Mouse (Mus musculus) intestine, postnatal 0 days (tissue): Measurements from ENCODE around the gene Cdk6. TPM values are rescaled to one million over a fixed set of nuclear protein-coding genes. Genes with fewer than 3 reads are reported as not detected.

Experiments
- ATAC-seq: fragments of 200-750 bp; cut with Nextera tagmentation; 2 replicates; pipeline ENCODE4 v1.8.0; 2017; ENCODE audit warnings: mild to moderate bottlenecking, moderate TSS enrichment, moderate library complexity
- H3K27ac ChIP-seq: fragments of 300-500 bp; sonication (generic); 2 replicates; pipeline ENCODE4 v1.5.1; 2014; ENCODE audit warnings: mild to moderate bottlenecking, low read depth, low read length, moderate library complexity
- H3K27me3 ChIP-seq: fragments of 300-500 bp; sonication (generic); replicated peaks from 2 replicates; pipeline ENCODE4 v1.6.1; 2014; ENCODE audit warnings: low read length, mixed read lengths; ENCODE audit not compliant: control insufficient read depth, insufficient read depth
- H3K36me3 ChIP-seq: fragments of 300-500 bp; sonication (generic); 2 replicates; pipeline ENCODE4 v1.6.1; 2014; ENCODE audit warnings: mild to moderate bottlenecking, moderate library complexity; ENCODE audit not compliant: control insufficient read depth, insufficient read depth
- H3K4me1 ChIP-seq: fragments of 300-500 bp; sonication (generic); replicated peaks from 2 replicates; pipeline ENCODE4 v1.6.1; 2014; ENCODE audit warnings: antibody characterized with exemption, low read length, mixed read lengths; ENCODE audit not compliant: control insufficient read depth, insufficient read depth
- H3K4me2 ChIP-seq: fragments of 300-500 bp; sonication (generic); replicated peaks from 2 replicates; pipeline ENCODE4 v1.6.1; 2014; ENCODE audit warnings: low read depth, mild to moderate bottlenecking, moderate library complexity
- H3K4me3 ChIP-seq: fragments of 300-500 bp; sonication (generic); 2 replicates; pipeline ENCODE4 v1.5.1; 2014; ENCODE audit warnings: low read depth, low read length
- H3K9ac ChIP-seq: fragments of 300-500 bp; sonication (generic); 2 replicates; pipeline ENCODE4 v1.6.1; 2014; ENCODE audit warnings: mild to moderate bottlenecking, low read depth, low read length
- H3K9me3 ChIP-seq: fragments of 300-500 bp; sonication (generic); 2 replicates; pipeline ENCODE4 v1.6.1; 2016; ENCODE audit warnings: mixed run types; ENCODE audit not compliant: control insufficient read depth
- CTCF ChIP-seq: sonication (generic); IDR thresholded peaks from 2 replicates; pipeline ENCODE4 v1.5.1; 2016; ENCODE audit warnings: low read depth, mild to moderate bottlenecking, control low read depth, antibody characterized with exemption, moderate library complexity
- WGBS: fragments of 180-500 bp; shearing (Covaris S2); extraction: QIAGEN DNeasy Blood & Tissue Kit; methylation state at CpG from one replicate; pipeline ENCODE4 v1.1.7; 2014; 5-methylcytosine and 5-hydroxymethylcytosine counted together
- polyA plus RNA-seq: library from polyadenylated mRNA; unstranded; fragments of >200 nt; fragmentation: Nextera tagmentation; extraction: Ambion mirVana; gene quantifications from 2 replicates; pipeline ENCODE4 v1.2.1, GENCODE M21; 2015

Cdk6 gene
- polyA plus RNA-seq, 1 experiment from 2014 or later, result 13.2 TPM

DNA sequence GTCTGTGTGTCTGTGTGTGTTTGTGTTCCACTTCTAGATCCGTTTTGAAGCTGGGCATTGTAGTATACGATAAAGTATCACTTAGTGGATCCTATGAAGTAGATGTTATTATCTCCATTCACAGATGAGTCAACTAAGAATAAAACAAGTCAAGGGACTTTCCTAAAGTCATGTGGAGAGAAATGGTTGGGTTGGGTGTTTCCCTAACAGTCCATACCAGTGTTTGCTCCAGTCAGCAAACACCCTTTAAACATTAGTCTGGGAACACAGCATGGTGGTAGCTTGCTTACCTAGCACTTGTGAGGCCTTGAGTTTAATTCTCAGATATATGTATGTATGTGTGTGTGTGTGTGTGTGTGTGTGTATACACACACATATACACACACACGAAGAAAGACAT lies 168.2 kb downstream of the Cdk6 start:
- TF ChIP-seq CTCF, result no peak
- Histone ChIP-seq H3K4me1 (no peaks in the 10 kb centered on the region), H3K36me3 (no peaks in the 10 kb centered on the region), H3K9me3 (no peaks in the 10 kb centered on the region), H3K27ac (no peak overlapping the region), H3K4me2 (no peak overlapping the region), H3K4me3 (no peak overlapping the region), H3K27me3 (no peaks in the 10 kb centered on the region), H3K9ac (no peak overlapping the region)
- WGBS, result 75% methylated on average over 3 of the region's 3 CpGs
- no peak for ATAC-seq

DNA sequence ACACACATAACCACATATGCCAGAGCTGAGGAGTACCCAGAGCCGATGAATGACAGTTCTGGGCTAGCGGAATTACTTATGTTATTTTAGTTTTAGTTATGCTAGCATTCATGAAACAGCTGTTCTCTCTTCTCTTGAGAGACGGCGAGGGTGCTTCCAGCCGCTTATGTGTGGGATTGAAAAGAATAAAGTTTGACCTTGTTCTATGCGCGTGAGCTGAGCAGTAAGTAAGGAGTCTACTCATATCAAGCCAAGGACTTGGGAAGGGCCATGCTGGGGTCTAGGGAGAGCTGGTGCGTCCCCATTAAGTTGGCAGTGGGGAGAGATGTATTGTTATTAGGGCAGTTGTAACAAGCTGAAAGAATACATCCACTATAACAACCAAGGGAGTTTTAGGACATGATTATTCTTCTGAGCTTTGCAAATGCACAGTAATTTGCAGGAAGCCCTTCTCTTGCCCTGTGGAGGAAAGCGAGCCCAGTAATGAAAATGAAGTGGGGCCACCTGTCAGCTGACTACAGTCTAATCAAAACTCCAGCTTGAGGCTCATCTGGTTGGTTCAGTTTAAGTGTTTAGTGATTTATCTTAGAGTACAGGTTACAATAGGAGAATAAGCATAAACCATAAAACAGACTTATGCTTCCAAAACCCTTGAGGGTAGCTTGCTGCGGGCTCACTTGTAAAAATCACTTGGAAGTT lies 170.0 kb downstream of the Cdk6 start:
- Histone ChIP-seq H3K9me3 (no peaks in the 10 kb centered on the region), H3K4me2 (no peak overlapping the region), H3K4me3 (no peak overlapping the region), H3K27ac (no peak overlapping the region), H3K4me1 (0 out of 2 replicates have a peak, but pooled peaks cover 3% of the 10 kb centered on the region), H3K36me3 (no peaks in the 10 kb centered on the region), H3K9ac (no peak overlapping the region), H3K27me3 (no peaks in the 10 kb centered on the region)
- WGBS, result 69% methylated on average over 10 of the region's 10 CpGs
- no peak for ATAC-seq
- TF ChIP-seq CTCF, result no peak

DNA sequence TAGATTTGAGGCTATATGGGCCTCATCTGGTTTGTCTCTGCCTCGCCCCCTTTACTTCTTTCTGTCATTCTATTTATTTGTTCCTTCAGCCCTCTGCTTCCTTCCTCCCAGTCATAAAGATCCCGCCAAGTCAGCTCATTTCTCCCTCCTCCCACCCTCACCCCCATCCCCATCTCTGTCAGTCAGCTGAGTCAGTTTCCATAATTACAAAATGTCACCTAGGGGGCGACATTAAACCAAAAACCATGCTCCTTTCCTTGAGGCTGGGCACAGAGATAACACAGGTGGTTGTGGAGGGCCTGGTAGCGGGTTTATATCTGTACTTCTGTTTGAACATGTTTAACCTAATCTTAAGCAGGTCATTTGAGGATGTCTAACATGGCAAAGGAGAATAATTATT lies 171.3 kb downstream of the Cdk6 start:
- ATAC-seq, result no peak
- 50% methylated on average over 4 of the region's 4 CpGs for WGBS

DNA sequence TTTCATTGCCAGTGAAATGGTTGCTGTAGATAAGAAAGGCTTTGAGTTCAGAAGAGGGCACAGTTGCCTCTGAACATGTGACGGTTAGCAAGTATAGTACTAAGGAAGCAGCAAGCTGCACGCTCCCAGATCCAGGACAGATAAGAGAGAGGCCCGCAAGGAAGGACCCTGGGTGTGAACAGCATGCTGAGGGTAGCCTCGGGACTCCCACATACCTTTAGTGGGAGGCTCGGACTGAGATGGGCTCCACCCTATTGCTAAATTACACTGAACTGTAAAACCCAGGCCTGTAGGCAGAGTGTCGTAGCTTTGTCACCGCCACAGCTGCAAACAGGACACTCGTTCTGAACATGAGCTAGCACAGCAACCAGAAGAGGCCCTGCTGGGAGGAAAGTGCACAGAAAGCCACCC lies 173.6 kb downstream of the Cdk6 start:
- Histone ChIP-seq H3K9me3 (no peaks in the 10 kb centered on the region), H3K27me3 (no peaks in the 10 kb centered on the region), H3K4me1 (0 out of 2 replicates have a peak, but pooled peaks cover 3% of the 10 kb centered on the region), H3K4me3 (no peak overlapping the region), H3K4me2 (peak overlapping the region; percentile 17; the same call in 1 of the 2 replicates), H3K27ac (no peak overlapping the region), H3K36me3 (no peaks in the 10 kb centered on the region; the same call in 1 of the 2 replicates), H3K9ac (no peak overlapping the region)
- no peak for TF ChIP-seq CTCF
- 37% methylated on average over 8 of the region's 8 CpGs for WGBS
- ATAC-seq, result peak; percentile 77

More for the DNA sequence above, 171.3 kb downstream of the Cdk6 start:
- H3K4me3 ChIP-seq, result no peak overlapping the region
- H3K4me1 ChIP-seq, result 0 out of 2 replicates have a peak, but pooled peaks cover 3% of the 10 kb centered on the region
- no peak overlapping the region for H3K4me2 ChIP-seq
- peak; percentile 38 for TF ChIP-seq CTCF
- no peaks in the 10 kb centered on the region for H3K9me3 ChIP-seq
- no peak overlapping the region for H3K9ac ChIP-seq
- H3K36me3 ChIP-seq, result no peaks in the 10 kb centered on the region
- no peak overlapping the region for H3K27ac ChIP-seq
- H3K27me3 ChIP-seq, result no peaks in the 10 kb centered on the region

DNA sequence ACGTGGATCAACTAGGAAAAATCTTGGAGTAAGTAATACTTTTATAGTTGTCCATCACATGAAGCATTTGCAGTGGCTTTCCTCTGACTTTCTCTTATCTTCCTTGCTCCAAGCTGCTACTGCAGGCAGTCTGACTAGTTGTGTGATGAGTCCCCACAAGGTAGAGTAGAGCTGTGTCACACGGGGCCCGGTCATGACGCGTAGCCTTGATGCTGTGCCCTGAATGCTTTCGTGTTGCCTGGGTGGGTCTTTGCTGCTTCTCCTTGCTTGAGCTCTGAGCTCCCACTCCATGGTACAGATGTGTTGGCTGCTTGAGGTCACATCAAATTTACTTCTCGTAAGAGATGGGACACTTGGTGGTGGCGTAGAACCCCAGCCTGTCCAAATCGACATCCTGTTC lies 174.2 kb downstream of the Cdk6 start:
- H3K4me3 ChIP-seq, result no peak overlapping the region
- no peak for TF ChIP-seq CTCF
- H3K4me2 ChIP-seq, result peak overlapping the region; percentile 17; the same call in 1 of the 2 replicates
- no peak overlapping the region for H3K27ac ChIP-seq
- ATAC-seq, result no peak
- peaks cover 2% of the 10 kb centered on the region; the same call in 1 of the 2 replicates for H3K36me3 ChIP-seq
- 0 out of 2 replicates have a peak, but pooled peaks cover 3% of the 10 kb centered on the region for H3K4me1 ChIP-seq
- no peaks in the 10 kb centered on the region for H3K9me3 ChIP-seq
- no peak overlapping the region for H3K9ac ChIP-seq
- WGBS, result 78% methylated on average over 9 of the region's 9 CpGs
- H3K27me3 ChIP-seq, result no peaks in the 10 kb centered on the region

DNA sequence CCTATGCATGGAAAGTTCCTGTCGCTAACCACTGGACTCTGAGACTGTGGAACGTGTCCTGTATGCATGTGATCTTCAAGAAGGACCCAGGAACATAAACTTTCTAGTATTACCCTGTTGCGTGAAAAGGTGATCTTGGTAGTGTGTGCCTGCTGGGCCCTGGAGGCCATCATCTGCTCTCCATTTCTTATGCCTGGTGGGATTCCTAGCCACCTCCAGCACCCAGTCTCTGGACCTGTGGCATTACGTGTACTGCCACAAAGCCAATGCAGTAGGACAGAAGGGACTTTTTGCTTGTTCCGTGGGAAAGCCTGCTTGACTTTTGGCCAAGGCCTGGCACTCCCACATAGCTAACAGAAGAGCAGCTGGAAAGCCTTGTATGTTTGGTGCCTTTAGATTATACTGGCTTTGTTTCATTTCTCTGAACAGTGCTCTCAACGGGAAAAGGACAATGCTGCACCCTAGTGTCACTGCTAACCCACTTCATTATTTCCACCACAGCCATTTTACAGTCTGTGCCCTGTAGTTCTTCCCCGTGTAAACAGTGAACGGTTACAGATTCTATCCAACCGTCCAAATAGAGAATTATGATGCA lies 175.3 kb downstream of the Cdk6 start:
- no peak overlapping the region for H3K4me3 ChIP-seq
- peak; percentile 93 for TF ChIP-seq CTCF
- H3K4me1 ChIP-seq, result 0 out of 2 replicates have a peak, but pooled peaks cover 3% of the 10 kb centered on the region
- H3K9ac ChIP-seq, result no peak overlapping the region
- ATAC-seq, result peak; percentile 67
- WGBS, result 33% methylated on average over 9 of the region's 9 CpGs
- H3K27me3 ChIP-seq, result no peaks in the 10 kb centered on the region
- H3K9me3 ChIP-seq, result no peaks in the 10 kb centered on the region
- H3K4me2 ChIP-seq, result no peak overlapping the region
- H3K27ac ChIP-seq, result no peak overlapping the region
- H3K36me3 ChIP-seq, result peaks cover 8% of the 10 kb centered on the region; the same call in 1 of the 2 replicates
